Mouse (Mus musculus): ENCODE measurements around the gene Mgat4a. TPM values are rescaled to one million over a fixed set of nuclear protein-coding genes. Genes with fewer than 3 reads are reported as not detected.
"Not testable (repeated sequence)": the region's sequence is repeated elsewhere in the genome, so short reads cannot be mapped to it uniquely, and the experiment has no call there.

Gene Mgat4a
- total RNA-seq, 1 experiment from 2014 or later: 38.8 TPM

GRCm38 (mm10) chr1:37502354-37502753 is 38.5 kb downstream of the Mgat4a start:
- no peak for ATAC-seq (replicated peaks; ENCODE audit: insufficient number of reproducible peaks, low FRiP score, low TSS enrichment, poor library complexity, severe bottlenecking)

- no peak for ATAC-seq (replicated peaks; ENCODE audit: insufficient number of reproducible peaks, low FRiP score, low TSS enrichment, poor library complexity, severe bottlenecking)
These were observed 40.1 kb downstream of the Mgat4a start for GRCm38 (mm10) chr1:37500723-37501122.

GRCm38 (mm10) chr1:37499395-37499794 is 41.4 kb downstream of the Mgat4a start:
- ATAC-seq (replicated peaks; ENCODE audit: insufficient number of reproducible peaks, low FRiP score, low TSS enrichment, poor library complexity, severe bottlenecking): not testable (repeated sequence)

- no peak for ATAC-seq (replicated peaks; ENCODE audit: insufficient number of reproducible peaks, low FRiP score, low TSS enrichment, poor library complexity, severe bottlenecking)
These were observed 41.9 kb downstream of the Mgat4a start for GRCm38 (mm10) chr1:37498911-37499310.

GRCm38 (mm10) chr1:37496591-37497280 is 44.1 kb downstream of the Mgat4a start:
- no peak for ATAC-seq (replicated peaks; ENCODE audit: insufficient number of reproducible peaks, low FRiP score, low TSS enrichment, poor library complexity, severe bottlenecking)

- ATAC-seq (replicated peaks; ENCODE audit: insufficient number of reproducible peaks, low FRiP score, low TSS enrichment, poor library complexity, severe bottlenecking): peak; percentile 47; the same call in 1 of the 2 replicates
These were observed 45.0 kb downstream of the Mgat4a start for GRCm38 (mm10) chr1:37495698-37496321.

GRCm38 (mm10) chr1:37495104-37495503 is 45.7 kb downstream of the Mgat4a start:
- no peak for ATAC-seq (replicated peaks; ENCODE audit: insufficient number of reproducible peaks, low FRiP score, low TSS enrichment, poor library complexity, severe bottlenecking)

- peak; percentile 93 for ATAC-seq (replicated peaks; ENCODE audit: insufficient number of reproducible peaks, low FRiP score, low TSS enrichment, poor library complexity, severe bottlenecking)
These were observed 49.1 kb downstream of the Mgat4a start for GRCm38 (mm10) chr1:37491672-37492071.

GRCm38 (mm10) chr1:37490691-37491212 is 50.1 kb downstream of the Mgat4a start:
- ATAC-seq (replicated peaks; ENCODE audit: insufficient number of reproducible peaks, low FRiP score, low TSS enrichment, poor library complexity, severe bottlenecking): no peak

- no peak for ATAC-seq (replicated peaks; ENCODE audit: insufficient number of reproducible peaks, low FRiP score, low TSS enrichment, poor library complexity, severe bottlenecking)
These were observed 52.3 kb downstream of the Mgat4a start for GRCm38 (mm10) chr1:37488531-37488930.

- ATAC-seq (replicated peaks; ENCODE audit: insufficient number of reproducible peaks, low FRiP score, low TSS enrichment, poor library complexity, severe bottlenecking): no peak
These were observed 53.8 kb downstream of the Mgat4a start for GRCm38 (mm10) chr1:37486994-37487393.

- ATAC-seq (replicated peaks; ENCODE audit: insufficient number of reproducible peaks, low FRiP score, low TSS enrichment, poor library complexity, severe bottlenecking): peak; percentile 91
These were observed 54.4 kb downstream of the Mgat4a start for GRCm38 (mm10) chr1:37486439-37486838.

- no peak for ATAC-seq (replicated peaks; ENCODE audit: insufficient number of reproducible peaks, low FRiP score, low TSS enrichment, poor library complexity, severe bottlenecking)
These were observed 56.2 kb downstream of the Mgat4a start for GRCm38 (mm10) chr1:37484612-37485011.

GRCm38 (mm10) chr1:37481331-37481730 is 59.5 kb downstream of the Mgat4a start:
- no peak for ATAC-seq (replicated peaks; ENCODE audit: insufficient number of reproducible peaks, low FRiP score, low TSS enrichment, poor library complexity, severe bottlenecking)

- ATAC-seq (replicated peaks; ENCODE audit: insufficient number of reproducible peaks, low FRiP score, low TSS enrichment, poor library complexity, severe bottlenecking): no peak
These were observed 60.1 kb downstream of the Mgat4a start for GRCm38 (mm10) chr1:37480731-37481130.

- no peak for ATAC-seq (replicated peaks; ENCODE audit: insufficient number of reproducible peaks, low FRiP score, low TSS enrichment, poor library complexity, severe bottlenecking)
These were observed 61.1 kb downstream of the Mgat4a start for GRCm38 (mm10) chr1:37479759-37480158.

GRCm38 (mm10) chr1:37479074-37479473 is 61.7 kb downstream of the Mgat4a start:
- peak; percentile 90 for ATAC-seq (replicated peaks; ENCODE audit: insufficient number of reproducible peaks, low FRiP score, low TSS enrichment, poor library complexity, severe bottlenecking)

- ATAC-seq (replicated peaks; ENCODE audit: insufficient number of reproducible peaks, low FRiP score, low TSS enrichment, poor library complexity, severe bottlenecking): no peak
These were observed 62.4 kb downstream of the Mgat4a start for GRCm38 (mm10) chr1:37478416-37478815.

GRCm38 (mm10) chr1:37477928-37478327 is 62.9 kb downstream of the Mgat4a start:
- no peak; the same call in 1 of the 2 replicates for ATAC-seq (replicated peaks; ENCODE audit: insufficient number of reproducible peaks, low FRiP score, low TSS enrichment, poor library complexity, severe bottlenecking)

- no peak for ATAC-seq (replicated peaks; ENCODE audit: insufficient number of reproducible peaks, low FRiP score, low TSS enrichment, poor library complexity, severe bottlenecking)
These were observed 63.6 kb downstream of the Mgat4a start for GRCm38 (mm10) chr1:37477250-37477649.
